In the genomic region with DNA sequence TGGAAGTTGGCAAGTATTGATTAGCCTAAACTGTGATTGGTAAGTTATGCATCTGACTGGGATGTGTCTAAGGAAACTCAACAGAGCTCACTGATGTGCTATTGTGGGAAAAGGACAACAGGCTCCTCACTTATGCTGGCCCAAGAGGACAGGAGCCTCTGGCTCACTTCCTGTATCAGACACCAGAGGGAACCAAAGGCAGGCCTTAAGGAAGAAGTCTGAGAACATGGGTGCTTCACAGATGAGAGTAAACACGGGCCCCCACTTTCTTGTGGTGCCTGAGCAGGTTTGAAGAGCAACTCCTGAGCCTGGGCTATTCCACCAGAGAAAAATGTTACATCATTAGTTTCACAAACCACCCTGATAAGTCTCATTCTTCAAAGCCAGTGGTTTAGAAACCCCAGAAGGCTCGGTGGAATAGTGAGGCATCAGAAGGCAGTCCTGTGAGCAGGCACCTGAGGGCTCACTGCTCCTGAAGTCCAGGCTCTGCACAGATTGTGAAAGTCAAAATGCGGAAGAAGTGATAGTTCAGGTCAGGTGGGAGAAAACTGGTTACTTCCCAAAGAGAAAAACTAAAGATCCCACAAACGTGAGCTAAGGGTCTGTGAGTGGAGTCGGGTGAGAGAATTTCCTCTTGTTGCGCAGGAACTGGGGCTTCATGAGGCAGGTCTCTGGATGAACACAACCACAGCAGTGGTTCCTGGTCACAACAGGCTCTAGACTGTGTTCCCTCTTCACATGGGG, we compare ENCODE assay signal across 9 mouse cellular contexts. TPM values are rescaled to one million over a fixed set of nuclear protein-coding genes. Genes with fewer than 3 reads are reported as not detected.
A peak's percentile ranks its signal among the peaks of the same experiment; 100 is the strongest.
DNase-seq lines count a peak whose midpoint lies in the region; ATAC-seq lines count a peak whose summit lies in the region.
"Had no signal": no experiment of that assay in that cellular context is flagged by ENCODE, and none has a peak within 500 bp of the region (broad histone marks: within the 10 kb centered on the region; RNA-seq: fewer than 3 reads in every experiment).

No protein-coding gene starts in this region.

- no peaks in the 10 kb centered on the region for H3K9me3 ChIP-seq in forebrain, embryonic 15.5 days

- no peaks in the 10 kb centered on the region for H3K4me1 ChIP-seq in forebrain, embryonic 15.5 days

- no peak overlapping the region for H3K9ac ChIP-seq in forebrain, embryonic 15.5 days (replicated peaks)

- no peaks in the 10 kb centered on the region for H3K27me3 ChIP-seq in forebrain, embryonic 15.5 days

- 92% methylated on average over 6 of the region's 6 CpGs for WGBS in forebrain, embryonic 15.5 days

- ATAC-seq in granulocyte monocyte progenitor cell, adult 5-6 weeks (replicated peaks; ENCODE audit: poor library complexity, severe bottlenecking), result peak; percentile 70
- ATAC-seq in forebrain, embryonic 15.5 days (replicated peaks), result no peak

- H3K4me3 ChIP-seq in forebrain, embryonic 15.5 days, result no peak overlapping the region

- H3K36me3 ChIP-seq in forebrain, embryonic 15.5 days, result no peaks in the 10 kb centered on the region

- H3K27ac ChIP-seq in forebrain, embryonic 15.5 days (replicated peaks), result no peak overlapping the region

- H3K4me2 ChIP-seq in forebrain, embryonic 15.5 days (replicated peaks), result no peak overlapping the region

- peak; percentile 16 for DNase-seq in kidney, adult 9 months
- DNase-seq in kidney, adult 11 months, result no peak
- peak; percentile 62 for DNase-seq in CD4-positive, CD25-positive, alpha-beta regulatory T cell, adult 2 months (ENCODE audit: low read depth, low spot score)
- DNase-seq in naive thymus-derived CD4-positive, alpha-beta T cell, adult 2 months (ENCODE audit: low read depth), result peak; percentile 59
- DNase-seq in cerebellum, adult 9-10 months, result no peak
- no peak for DNase-seq in right cerebral cortex, postnatal 36 days (ENCODE audit: low spot score in 2 of 2)

RNA-seq across cellular contexts. Expression of a gene that starts 43.9 kb away (rescaled TPM):
- 36.2 and 43.0 TPM in 2 replicates for total RNA-seq in granulocyte monocyte progenitor cell, adult 5-6 weeks (2014; fragmentation: Nextera tagmentation)
- total RNA-seq in granulocyte monocyte progenitor cell, adult 5-6 weeks (2017), result 28.3 and 28.6 TPM in 2 replicates
- polyA plus RNA-seq in forebrain, embryonic 15.5 days (2015; fragmentation: Nextera tagmentation; extraction: Ambion mirVana), result 0.19 and 0.46 TPM in 2 replicates
- total RNA-seq: liver, adult 2 months had no signal
- polyA plus RNA-seq: liver, adult 2 months had no signal

Comparison
In these comparisons a context has a peak if more than half of its experiments do, and no peak if none do; other contexts are left out.
1. DNase-seq: peak in kidney, adult 9 months (single experiment), CD4-positive, CD25-positive, alpha-beta regulatory T cell, adult 2 months (single experiment) and naive thymus-derived CD4-positive, alpha-beta T cell, adult 2 months (single experiment); none in kidney, adult 11 months (single experiment), cerebellum, adult 9-10 months (single experiment) and right cerebral cortex, postnatal 36 days (0 of 2).